Mouse (Mus musculus) heart, adult 2 months (tissue): ENCODE results near the gene Vmn1r209.
"Not testable (repeated sequence)": the region's sequence is repeated elsewhere in the genome, so short reads cannot be mapped to it uniquely, and the experiment has no call there.

Experiments
- CTCF ChIP-seq: fragments of 200-600 bp; IDR thresholded peaks from 2 replicates; pipeline ENCODE4 v1.8.1; 2022; ENCODE audit warnings: antibody characterized with exemption, mild to moderate bottlenecking, moderate library complexity
- EP300 ChIP-seq: fragments of 200-500 bp; IDR thresholded peaks from 2 replicates; pipeline ENCODE4 v1.6.1; 2011; ENCODE audit warnings: low read depth, low read length, control low read depth; ENCODE audit not compliant: insufficient read depth
- POLR2A ChIP-seq: fragments of 200-500 bp; IDR thresholded peaks from 2 replicates; pipeline ENCODE4 v1.6.1; 2011; ENCODE audit warnings: mild to moderate bottlenecking, low read depth, low read length, control low read depth; ENCODE audit not compliant: insufficient read depth

DNA sequence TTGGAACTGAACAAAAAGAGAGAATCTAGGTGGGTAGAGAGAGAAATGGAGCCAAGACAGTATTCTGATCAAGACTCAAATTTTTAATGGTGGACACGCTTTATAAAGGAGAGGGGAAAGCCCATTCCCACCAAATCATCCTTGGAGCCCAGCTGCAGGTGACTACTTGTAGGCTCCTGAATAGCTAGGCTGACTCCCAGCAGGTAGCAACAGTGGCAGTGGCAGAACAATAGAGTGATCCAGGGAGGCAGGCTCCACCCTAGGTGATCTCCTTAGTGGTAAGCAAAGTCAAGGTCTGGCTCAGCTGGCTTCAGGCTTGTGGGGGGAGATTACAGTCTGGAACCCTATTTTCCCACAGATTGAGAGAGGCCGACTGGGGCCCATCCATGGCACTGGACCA is 37.9 kb downstream of the Vmn1r209 start:
- not testable (repeated sequence) for TF ChIP-seq CTCF, POLR2A, EP300
